Mouse (Mus musculus): ENCODE results near the gene Ankrd42.
A peak's percentile ranks its signal among the peaks of the same experiment; 100 is the strongest.

Ankrd42 gene

GRCm38 (mm10) chr7:92637021-92637625 is at the start of gene Ankrd42:
Gene Ankrd42 (minus strand): TSS chr7:92637142.
- DNase-seq (ENCODE audit: extremely low spot score, low read depth, low spot score): peak; percentile 87

DNA sequence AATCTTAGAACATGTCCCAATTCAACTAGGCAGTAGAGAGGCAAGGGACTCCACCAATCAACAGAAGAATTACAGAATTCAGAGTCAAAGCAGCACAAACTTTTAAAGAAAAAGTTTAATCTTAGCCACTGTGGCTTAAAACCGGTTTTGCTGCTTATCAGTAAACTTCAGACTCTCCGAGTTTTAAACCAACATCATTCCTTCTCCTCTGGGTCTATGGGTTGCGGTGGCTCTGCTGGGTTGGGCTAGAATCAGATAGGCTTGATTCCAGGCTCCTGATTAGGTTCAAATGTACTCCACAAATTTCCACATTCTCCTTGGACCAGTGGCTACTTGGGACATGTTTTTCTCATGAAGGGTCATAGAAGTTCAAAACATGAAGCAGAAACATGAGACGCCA is 40.4 kb upstream of the Ankrd42 start:
- no peak for DNase-seq (ENCODE audit: extremely low spot score, low read depth, low spot score)

GRCm38 (mm10) chr7:92675131-92675530 is 38.2 kb upstream of the Ankrd42 start:
- DNase-seq (ENCODE audit: extremely low spot score, low read depth, low spot score): no peak

- DNase-seq (ENCODE audit: extremely low spot score, low read depth, low spot score): peak; percentile 96
These were observed 32.8 kb upstream of the Ankrd42 start, which contains the start of gene Pcf11 for GRCm38 (mm10) chr7:92669507-92670471. Gene Pcf11 (minus strand): TSS chr7:92669934.

DNA sequence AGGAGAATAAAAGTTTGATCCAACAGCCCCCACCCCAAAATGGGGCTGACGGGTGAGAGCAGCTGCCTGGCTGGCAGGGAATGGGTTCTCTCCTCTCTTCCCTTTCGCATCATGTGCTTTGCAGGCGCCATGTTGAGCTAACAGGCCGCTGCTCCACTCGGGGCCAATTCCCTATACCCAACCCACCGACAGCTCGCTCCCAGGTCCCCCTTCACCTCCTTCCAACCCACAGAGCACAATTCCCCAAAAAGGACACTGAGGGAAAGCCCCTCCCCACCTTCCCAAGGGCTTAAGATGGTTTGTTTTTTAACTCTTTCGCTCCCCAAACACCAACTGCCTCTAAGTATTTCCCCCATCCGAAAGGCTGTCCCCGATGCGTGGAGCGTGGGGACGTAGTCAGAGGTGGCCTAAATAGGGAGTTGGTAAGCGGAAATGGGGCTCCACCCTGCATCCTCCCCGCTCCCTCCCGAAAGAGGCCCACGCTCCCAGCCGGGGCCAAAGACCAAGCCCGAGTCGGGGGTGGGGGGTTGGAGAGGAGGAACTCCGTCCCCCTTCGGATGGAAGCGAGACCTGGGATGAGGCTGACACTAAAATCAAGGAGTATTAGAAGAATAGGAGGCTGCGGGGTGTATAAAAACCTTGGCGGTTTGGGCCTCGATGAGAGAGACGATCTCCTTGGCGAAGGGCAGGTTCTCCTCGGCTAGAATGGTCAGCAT is 32.0 kb upstream of the Ankrd42 start:
- no peak for DNase-seq (ENCODE audit: extremely low spot score, low read depth, low spot score)

GRCm38 (mm10) chr7:92666274-92666820 is 29.4 kb upstream of the Ankrd42 start:
- no peak for DNase-seq (ENCODE audit: extremely low spot score, low read depth, low spot score)

DNA sequence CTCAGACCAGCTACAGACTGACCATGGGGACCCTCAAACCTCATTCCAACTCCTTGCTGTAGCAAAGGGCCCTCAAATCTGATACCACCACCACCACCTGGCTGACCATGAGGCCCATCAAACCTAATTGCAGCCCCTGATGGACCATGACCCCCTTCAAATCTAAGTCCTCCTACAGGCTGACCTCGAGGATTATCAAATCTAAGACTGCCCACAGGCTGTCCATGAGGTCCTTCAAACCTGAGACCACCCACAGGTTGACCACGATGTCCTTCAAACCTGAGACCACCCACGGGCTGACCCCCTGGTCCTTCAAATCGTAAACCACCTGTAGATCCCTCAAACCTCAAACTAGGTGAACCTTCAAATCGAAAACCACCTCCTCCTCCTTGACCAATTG is 21.1 kb upstream of the Ankrd42 start:
- DNase-seq (ENCODE audit: extremely low spot score, low read depth, low spot score): no peak

DNA sequence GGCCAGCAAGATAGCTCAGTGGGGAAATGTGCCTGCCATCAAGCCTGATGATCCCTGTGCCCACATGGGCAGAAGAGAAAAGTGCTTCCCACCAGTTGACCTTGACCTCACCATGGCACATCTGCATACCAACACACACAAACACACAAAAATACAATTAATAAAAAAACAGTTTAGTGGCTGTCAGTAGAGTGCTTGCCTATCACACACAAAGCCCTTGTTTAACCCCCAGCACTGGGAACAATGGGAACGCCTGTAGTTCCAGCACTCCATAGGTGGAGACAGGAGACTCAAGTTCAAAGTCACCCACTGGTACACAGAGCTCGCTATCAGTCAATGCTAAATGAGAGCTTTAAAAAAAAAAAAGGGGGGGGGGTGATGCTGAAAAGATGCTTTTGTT is 19.4 kb upstream of the Ankrd42 start:
- DNase-seq (ENCODE audit: extremely low spot score, low read depth, low spot score): no peak

DNA sequence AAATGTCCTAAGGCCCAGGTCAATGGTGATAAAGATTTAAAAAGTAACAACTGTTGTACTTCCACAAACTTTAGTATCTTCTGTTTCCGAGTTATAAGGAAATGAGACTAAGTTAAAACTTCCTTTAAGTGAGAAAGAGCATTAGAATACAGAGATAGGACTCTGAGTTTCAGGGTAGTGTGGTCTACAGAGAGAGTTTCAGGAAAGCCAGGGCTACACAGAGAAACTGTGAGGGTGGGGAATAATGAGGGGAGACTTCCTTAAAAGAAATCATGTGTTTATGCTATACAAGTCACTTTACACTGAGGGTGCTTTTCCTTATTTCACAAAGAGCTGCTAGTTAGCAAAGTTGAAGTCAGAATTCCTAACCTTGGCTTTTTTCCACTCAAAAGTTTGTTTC is 16.4 kb upstream of the Ankrd42 start:
- no peak for DNase-seq (ENCODE audit: extremely low spot score, low read depth, low spot score)

DNA sequence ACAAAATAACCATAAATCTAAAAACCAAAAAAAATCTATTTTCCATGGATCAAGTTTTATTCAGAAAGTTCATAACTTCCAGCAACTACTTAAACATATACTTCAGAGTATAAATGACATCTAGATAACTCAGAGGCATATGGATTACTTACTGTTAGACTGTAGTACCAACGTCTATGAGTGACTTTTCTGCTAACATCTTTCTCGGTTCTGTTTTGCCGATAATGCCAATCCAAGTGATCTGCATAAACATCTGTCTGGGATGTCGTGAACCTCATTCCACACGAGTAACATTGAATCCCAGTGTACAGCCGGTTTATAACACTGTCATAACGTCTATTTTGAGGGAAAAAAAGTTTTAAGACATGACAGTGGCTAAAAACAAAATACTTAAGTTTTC is 10.8 kb upstream of the Ankrd42 start:
- no peak for DNase-seq (ENCODE audit: extremely low spot score, low read depth, low spot score)

GRCm38 (mm10) chr7:92642358-92642757 is 5.4 kb upstream of the Ankrd42 start:
- DNase-seq (ENCODE audit: extremely low spot score, low read depth, low spot score): no peak

DNA sequence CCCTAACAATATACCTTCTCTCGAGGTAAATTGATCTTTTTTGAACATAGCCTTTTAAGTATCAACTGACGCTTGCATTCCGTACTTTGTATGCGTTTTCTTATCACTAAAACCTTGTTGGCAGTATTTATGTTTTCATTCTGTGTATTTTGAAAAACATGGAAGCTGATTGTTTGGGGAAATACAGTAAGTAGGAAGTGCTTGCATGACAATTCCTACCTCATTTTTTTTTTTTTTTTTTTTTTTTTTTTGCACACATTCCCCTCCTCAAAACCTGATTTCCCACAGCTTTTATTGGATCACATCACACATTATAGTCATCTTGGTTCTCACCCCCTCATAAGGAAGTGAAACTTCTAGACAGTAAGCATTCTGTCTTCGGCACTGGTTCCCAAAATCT is 1.1 kb upstream of the Ankrd42 start:
- no peak for DNase-seq (ENCODE audit: extremely low spot score, low read depth, low spot score)

GRCm38 (mm10) chr7:92636295-92637011 is 489 bp downstream of the Ankrd42 start:
- DNase-seq (ENCODE audit: extremely low spot score, low read depth, low spot score): no peak

DNA sequence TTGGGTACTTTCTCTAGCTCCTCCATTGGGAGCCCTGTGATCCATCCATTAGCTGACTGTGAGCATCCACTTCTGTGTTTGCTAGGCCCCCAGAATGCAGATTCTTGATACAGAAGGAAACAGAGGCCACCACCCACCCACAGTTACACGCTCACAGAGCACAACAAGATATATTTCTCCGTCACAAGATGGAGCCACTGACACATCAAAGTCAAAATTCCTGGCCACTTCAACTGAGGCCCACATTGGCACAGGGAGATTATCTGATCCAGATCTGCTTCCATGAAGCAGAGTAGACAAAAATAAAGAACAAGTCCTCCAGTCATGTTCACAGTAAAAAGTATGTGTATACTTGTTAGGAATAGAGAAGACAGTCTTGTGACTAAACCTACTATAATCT is 6.8 kb downstream of the Ankrd42 start:
- DNase-seq (ENCODE audit: extremely low spot score, low read depth, low spot score): no peak

DNA sequence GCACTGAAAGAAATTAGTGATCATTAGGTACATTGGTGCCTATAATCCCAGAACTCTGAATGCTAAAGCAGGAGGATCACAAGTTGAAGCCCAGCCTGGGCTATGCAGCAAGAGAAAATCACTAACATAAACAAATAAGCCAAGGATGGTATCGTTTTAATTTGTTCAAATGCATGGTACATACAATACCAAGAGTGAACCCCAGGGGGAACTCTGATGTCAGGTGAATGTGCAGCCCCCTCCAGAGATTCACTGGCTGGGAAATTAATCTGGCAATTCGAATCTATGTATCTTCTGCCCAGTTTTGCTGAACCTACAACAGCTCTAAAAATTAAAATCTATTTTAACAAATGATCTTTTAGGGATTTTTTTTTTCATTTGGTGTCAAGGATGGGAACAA is 12.5 kb downstream of the Ankrd42 start:
- DNase-seq (ENCODE audit: extremely low spot score, low read depth, low spot score): no peak

- DNase-seq (ENCODE audit: extremely low spot score, low read depth, low spot score): no peak
These were observed 26.1 kb downstream of the Ankrd42 start for GRCm38 (mm10) chr7:92610830-92611229.

- no peak for DNase-seq (ENCODE audit: extremely low spot score, low read depth, low spot score)
These were observed 32.0 kb downstream of the Ankrd42 start for GRCm38 (mm10) chr7:92604961-92605360.

DNA sequence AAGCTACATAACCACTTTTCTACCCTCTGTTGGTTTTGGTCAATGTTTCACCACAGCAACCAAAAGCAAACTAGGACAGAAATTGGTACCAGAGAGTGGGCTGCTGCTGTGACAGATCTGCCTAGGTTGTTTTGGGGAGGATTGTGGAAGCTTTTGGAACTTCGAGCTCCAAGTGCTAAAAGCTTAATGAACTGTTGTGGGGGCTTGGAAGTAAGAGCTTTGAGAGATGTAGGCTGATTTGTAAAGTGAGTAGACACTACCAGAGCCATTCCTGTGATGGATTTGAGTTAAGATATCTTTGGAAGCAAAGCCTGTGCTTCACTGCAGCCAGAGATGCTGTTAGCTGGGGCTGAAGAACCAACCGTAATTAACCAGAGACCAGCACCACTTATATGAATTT is 46.1 kb downstream of the Ankrd42 start:
- no peak for DNase-seq (ENCODE audit: extremely low spot score, low read depth, low spot score)

DNA sequence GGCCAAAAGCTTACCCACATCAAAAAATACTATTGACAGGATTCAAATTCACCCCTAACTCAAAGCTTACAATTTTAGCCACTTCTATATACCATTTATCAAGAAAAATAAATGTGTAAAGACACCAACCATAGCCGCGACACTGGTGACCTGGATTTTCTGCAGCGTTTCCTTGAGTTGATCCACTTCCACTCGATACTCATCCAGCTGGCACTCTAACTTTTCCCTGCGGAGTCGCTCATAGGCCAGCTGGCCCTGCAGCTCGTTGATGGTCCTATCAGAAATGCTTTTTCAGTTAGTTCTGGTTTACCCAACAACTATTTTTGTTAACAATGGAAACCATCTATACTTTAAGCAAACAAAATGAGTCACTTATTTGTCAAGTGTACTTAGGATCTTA is 47.0 kb downstream of the Ankrd42 start:
- no peak for DNase-seq (ENCODE audit: extremely low spot score, low read depth, low spot score)

DNA sequence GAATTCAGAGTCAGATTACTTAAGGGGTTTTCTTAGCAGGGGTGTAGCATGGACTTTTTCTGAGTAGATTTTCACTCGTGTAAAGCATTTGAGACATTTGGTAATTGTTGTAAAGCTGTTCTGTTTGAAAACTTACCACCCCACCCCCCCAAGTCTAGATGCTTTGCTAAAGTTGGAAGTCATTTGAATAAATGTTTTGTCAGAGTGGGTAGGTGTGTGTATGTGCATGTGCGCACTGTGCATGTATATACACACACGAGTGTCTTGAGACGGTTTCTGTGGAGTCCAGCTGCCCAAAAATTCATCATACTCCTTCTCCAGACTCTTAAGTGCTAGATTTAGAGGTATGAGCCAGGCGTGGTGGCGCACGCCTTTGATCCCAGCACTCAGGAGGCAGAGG is 53.4 kb downstream of the Ankrd42 start:
- DNase-seq (ENCODE audit: extremely low spot score, low read depth, low spot score): no peak
